Mouse (Mus musculus) ES-Bruce4 (cell line): ENCODE measurements around the gene Taar1. TPM values are rescaled to one million over a fixed set of nuclear protein-coding genes. Genes with fewer than 3 reads are reported as not detected.

Experiments
- H3K27ac ChIP-seq: 2 replicates; pipeline ENCODE4 v1.5.1; 2012; ENCODE audit warnings: low read length, inconsistent platforms; ENCODE audit not compliant: insufficient read depth
- H3K27me3 ChIP-seq: 2 replicates; pipeline ENCODE4 v1.6.1; 2012; ENCODE audit warnings: mild to moderate bottlenecking, low read length, inconsistent platforms; ENCODE audit not compliant: control insufficient read depth, poor library complexity, insufficient read depth, severe bottlenecking
- H3K36me3 ChIP-seq: 2 replicates; pipeline ENCODE4 v1.6.1; 2012; ENCODE audit warnings: inconsistent platforms, mild to moderate bottlenecking, low read length, moderate library complexity; ENCODE audit not compliant: control insufficient read depth, poor library complexity, insufficient read depth, severe bottlenecking
- H3K4me1 ChIP-seq: one replicate; pipeline ENCODE4 v1.8.1; 2011; ENCODE audit warnings: low read length; ENCODE audit not compliant: control insufficient read depth, insufficient read depth
- H3K4me3 ChIP-seq: 2 replicates; pipeline ENCODE4 v1.5.1; 2011; ENCODE audit warnings: low read depth, mild to moderate bottlenecking, low read length
- H3K9ac ChIP-seq: 2 replicates; pipeline ENCODE4 v1.6.1; 2012; ENCODE audit warnings: low read depth, mild to moderate bottlenecking, inconsistent platforms; ENCODE audit not compliant: poor library complexity, severe bottlenecking
- H3K9me3 ChIP-seq: replicated peaks from 2 replicates; pipeline ENCODE4 v1.6.1; 2012; ENCODE audit warnings: mild to moderate bottlenecking, low read length, inconsistent platforms; ENCODE audit not compliant: control insufficient read depth, poor library complexity, insufficient read depth, severe bottlenecking
- CTCF ChIP-seq: IDR thresholded peaks from one replicate; pipeline ENCODE4 v1.8.1; 2011; ENCODE audit warnings: low read depth, low read length
- EP300 ChIP-seq: IDR thresholded peaks from 2 replicates; pipeline ENCODE4 v1.6.1; 2011; ENCODE audit warnings: low read depth, low read length; ENCODE audit not compliant: insufficient read depth
- POLR2A ChIP-seq: IDR thresholded peaks from one replicate; pipeline ENCODE4 v1.8.1; 2011; ENCODE audit warnings: low read length; ENCODE audit not compliant: insufficient read depth
- polyA plus RNA-seq: library from polyadenylated mRNA; stranded (reverse); fragments of >200 nt; gene quantifications from 2 replicates; pipeline ENCODE4 v1.2.4, GENCODE M21; 2011; ENCODE audit warnings: low read depth; ENCODE audit not compliant: missing spikeins, insufficient read depth, insufficient read length

The Taar1 gene
- polyA plus RNA-seq, 1 experiment, result not detected

DNA sequence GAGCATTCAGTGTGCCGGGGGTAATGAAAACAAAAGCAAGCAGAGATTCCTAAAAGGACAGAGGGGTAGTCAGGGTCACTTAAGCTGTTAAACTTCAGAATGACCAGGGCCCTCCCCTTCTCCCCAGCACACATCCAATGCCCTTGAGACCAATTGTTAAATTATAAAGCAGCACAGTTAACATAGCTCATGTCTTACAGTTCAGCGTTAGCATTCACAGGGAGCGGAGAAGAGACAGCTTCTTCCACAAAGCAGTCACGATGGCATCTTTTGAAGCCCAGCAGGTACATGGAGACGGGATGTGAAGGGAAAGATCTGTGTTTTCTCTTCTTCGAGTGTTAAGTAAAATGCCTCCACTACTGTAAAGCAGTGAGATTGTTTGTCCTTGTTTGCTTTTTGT, 18.2 kb downstream of the Taar1 start, which contains the start of gene Taar2:
TSS of gene Taar2 (plus strand) at position 261 of the 400 bp plus-strand sequence.
- no peaks in the 10 kb centered on the region for H3K36me3 ChIP-seq
- TF ChIP-seq EP300 (no peak), POLR2A (no peak), CTCF (no peak)
- H3K27me3 ChIP-seq, result no peaks in the 10 kb centered on the region
- no peaks in the 10 kb centered on the region for H3K4me1 ChIP-seq
- no peaks in the 10 kb centered on the region for H3K9me3 ChIP-seq
- H3K4me3 ChIP-seq, result no peak within 1 kb of the TSS
- no peak within 1 kb of the TSS for H3K27ac ChIP-seq
- H3K9ac ChIP-seq, result no peak within 1 kb of the TSS

DNA sequence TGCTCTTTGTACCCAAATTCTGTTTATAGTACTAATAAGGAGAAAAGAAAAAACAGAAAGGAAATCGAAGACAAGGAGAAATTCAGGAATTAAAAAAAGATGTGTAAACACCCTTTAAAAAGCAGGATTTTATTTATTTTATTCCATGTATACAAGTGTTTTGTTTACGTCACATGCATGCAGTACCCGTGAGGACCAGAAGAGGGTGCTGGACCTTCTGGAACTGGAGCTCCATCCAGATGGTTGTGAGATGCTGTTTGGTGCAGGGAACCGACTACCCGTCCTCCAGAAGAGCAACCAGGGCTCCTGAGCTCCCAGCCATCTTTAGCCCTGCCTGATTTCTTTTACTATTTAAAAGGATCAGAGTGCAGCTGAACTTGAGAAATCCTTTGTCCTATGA, 22.3 kb downstream of the Taar1 start:
- no peak overlapping the region for H3K4me3 ChIP-seq
- H3K9me3 ChIP-seq, result no peaks in the 10 kb centered on the region
- H3K36me3 ChIP-seq, result no peaks in the 10 kb centered on the region
- H3K9ac ChIP-seq, result no peak overlapping the region
- no peaks in the 10 kb centered on the region for H3K27me3 ChIP-seq
- H3K27ac ChIP-seq, result no peak overlapping the region
- TF ChIP-seq CTCF, result peak; percentile 71
- TF ChIP-seq EP300, result no peak
- H3K4me1 ChIP-seq, result no peaks in the 10 kb centered on the region

DNA sequence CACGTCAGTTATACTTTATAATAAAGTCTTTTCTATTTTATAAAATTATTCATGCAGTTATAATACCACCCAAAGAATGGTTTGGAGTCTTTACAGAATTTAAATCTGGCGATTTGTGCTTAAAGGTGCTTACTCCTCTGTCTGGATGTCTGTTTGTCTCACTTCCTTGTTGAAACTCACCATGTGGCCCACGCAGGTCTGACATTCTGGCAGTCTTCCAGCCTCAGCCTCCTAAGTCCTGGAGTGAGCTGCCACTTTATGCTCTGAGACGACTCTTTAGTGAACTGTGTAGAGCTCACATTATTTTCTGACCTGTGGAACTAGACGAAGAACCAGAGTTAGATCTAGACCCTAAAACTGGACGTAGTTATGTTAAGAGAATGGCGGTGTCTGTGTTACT, 27.9 kb downstream of the Taar1 start:
- Histone ChIP-seq H3K36me3 (no peaks in the 10 kb centered on the region), H3K9me3 (no peaks in the 10 kb centered on the region), H3K27me3 (no peaks in the 10 kb centered on the region), H3K9ac (no peak overlapping the region), H3K4me3 (no peak overlapping the region), H3K4me1 (no peaks in the 10 kb centered on the region), H3K27ac (no peak overlapping the region)
- TF ChIP-seq CTCF, result no peak
- TF ChIP-seq EP300, result no peak
- no peak for TF ChIP-seq POLR2A

DNA sequence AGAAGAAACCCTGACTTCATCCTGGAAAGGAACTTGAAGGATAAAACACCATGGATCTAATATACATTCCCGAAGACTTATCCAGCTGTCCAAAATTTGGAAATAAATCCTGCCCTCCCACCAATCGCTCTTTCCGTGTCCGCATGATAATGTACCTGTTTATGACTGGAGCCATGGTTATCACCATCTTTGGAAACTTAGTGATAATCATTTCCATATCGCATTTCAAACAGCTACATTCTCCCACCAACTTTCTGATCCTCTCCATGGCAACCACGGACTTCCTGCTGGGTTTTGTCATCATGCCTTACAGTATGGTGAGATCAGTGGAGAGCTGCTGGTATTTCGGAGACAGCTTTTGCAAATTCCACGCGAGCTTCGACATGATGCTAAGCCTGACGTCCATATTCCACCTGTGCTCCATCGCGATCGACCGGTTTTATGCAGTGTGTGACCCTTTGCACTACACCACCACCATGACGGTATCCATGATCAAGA, 29.4 kb downstream of the Taar1 start, which contains the start of gene Taar3:
TSS of gene Taar3 (plus strand) at position 51 of the 498 bp plus-strand sequence.
- Histone ChIP-seq H3K4me1 (no peaks in the 10 kb centered on the region), H3K36me3 (no peaks in the 10 kb centered on the region), H3K9ac (no peak within 1 kb of the TSS), H3K27me3 (no peaks in the 10 kb centered on the region), H3K27ac (no peak within 1 kb of the TSS), H3K4me3 (no peak within 1 kb of the TSS), H3K9me3 (no peaks in the 10 kb centered on the region)
- TF ChIP-seq POLR2A (no peak), CTCF (no peak), EP300 (no peak)

DNA sequence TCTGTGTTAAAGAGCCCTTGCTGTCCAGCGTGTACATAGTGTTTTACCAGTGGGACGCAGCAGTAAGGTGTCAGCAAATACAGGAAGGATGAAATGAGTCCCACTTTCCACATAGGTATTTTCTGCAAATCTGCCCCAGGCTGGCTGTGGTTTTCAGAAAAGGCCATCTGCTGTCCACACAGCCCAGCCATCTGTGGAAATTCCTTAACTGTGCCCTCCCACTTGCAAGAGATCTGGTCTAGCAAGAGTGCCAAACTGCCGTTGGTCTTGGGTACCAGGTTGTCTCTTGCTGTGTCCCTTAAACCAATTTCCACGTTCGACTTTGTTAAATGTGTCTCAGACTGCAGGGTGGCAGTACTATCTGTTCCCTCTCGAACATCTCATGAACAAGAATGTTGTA, 31.6 kb downstream of the Taar1 start:
- Histone ChIP-seq H3K9ac (no peak overlapping the region), H3K4me3 (no peak overlapping the region), H3K27ac (no peak overlapping the region), H3K27me3 (no peaks in the 10 kb centered on the region), H3K4me1 (no peaks in the 10 kb centered on the region), H3K9me3 (no peaks in the 10 kb centered on the region), H3K36me3 (no peaks in the 10 kb centered on the region)
- TF ChIP-seq EP300 (no peak), CTCF (no peak), POLR2A (no peak)

GRCm38 (mm10) chr10:23959071-23959470, 38.9 kb downstream of the Taar1 start:
- Histone ChIP-seq H3K4me1 (no peaks in the 10 kb centered on the region), H3K36me3 (no peaks in the 10 kb centered on the region), H3K9me3 (no peaks in the 10 kb centered on the region), H3K9ac (no peak overlapping the region), H3K27me3 (no peaks in the 10 kb centered on the region), H3K4me3 (no peak overlapping the region), H3K27ac (no peak overlapping the region)
- TF ChIP-seq EP300 (no peak), POLR2A (no peak), CTCF (no peak)
